Mouse (Mus musculus) mature B cell (primary cell): ENCODE measurements around the gene Pnldc1.

Experiments used
- in situ Hi-C: fragments of 300-500 bp; cut with MboI; formaldehyde crosslinking; loops from 2 replicates; pipeline ENCODE4 v1.14.3; 2019

Gene Pnldc1

GRCm38 (mm10) chr17:12858072-12858471 is 52.0 kb downstream of the Pnldc1 start:
- in situ Hi-C loops = no loop called here

- in situ Hi-C loops = no loop called here
Observed at GRCm38 (mm10) chr17:12857395-12857794, 52.6 kb downstream of the Pnldc1 start.

GRCm38 (mm10) chr17:12854386-12854785 is 55.6 kb downstream of the Pnldc1 start:
- in situ Hi-C loops = no loop called here

GRCm38 (mm10) chr17:12853821-12854220 is 56.2 kb downstream of the Pnldc1 start:
- in situ Hi-C loops = no loop called here

GRCm38 (mm10) chr17:12851689-12852088 is 58.3 kb downstream of the Pnldc1 start:
- in situ Hi-C loops = no loop called here

- in situ Hi-C loops = no loop called here
Observed at GRCm38 (mm10) chr17:12849778-12850382, 60.1 kb downstream of the Pnldc1 start.

GRCm38 (mm10) chr17:12847736-12848135 is 62.3 kb downstream of the Pnldc1 start:
- in situ Hi-C loops = no loop called here

GRCm38 (mm10) chr17:12846474-12846873 is 63.6 kb downstream of the Pnldc1 start:
- in situ Hi-C loops = no loop called here

- in situ Hi-C loops = no loop called here
Observed at GRCm38 (mm10) chr17:12845862-12846261, 64.2 kb downstream of the Pnldc1 start.

- in situ Hi-C loops = no loop called here
Observed at GRCm38 (mm10) chr17:12844540-12844939, 65.5 kb downstream of the Pnldc1 start.

GRCm38 (mm10) chr17:12843826-12844225 is 66.2 kb downstream of the Pnldc1 start:
- in situ Hi-C loops = no loop called here

GRCm38 (mm10) chr17:12839475-12840267 is 70.4 kb downstream of the Pnldc1 start:
- in situ Hi-C loops = no loop called here
